In genomic region chr6:114071564-114071963, GRCm38 (mm10) we compare ENCODE assay signal across 8 mouse cellular contexts. TPM values are rescaled to one million over a fixed set of nuclear protein-coding genes. Genes with fewer than 3 reads are reported as not detected.
DNase-seq lines count a peak whose midpoint lies in the region; ATAC-seq and TF ChIP-seq lines count a peak whose summit lies in the region.

No protein-coding gene starts in this region.

- H3K4me1 ChIP-seq in heart, embryonic 10.5 days, result no peaks in the 10 kb centered on the region
- H3K4me1 ChIP-seq in lung, postnatal 0 days (ENCODE audit: insufficient read depth, low read depth, low read length), result no peaks in the 10 kb centered on the region
- H3K4me1 ChIP-seq in stomach, postnatal 0 days (replicated peaks; ENCODE audit: control insufficient read depth, insufficient read depth), result no peaks in the 10 kb centered on the region

- DNase-seq in heart, adult 8-10 months (ENCODE audit: low spot score), result peak; percentile 13
- no peak for DNase-seq in heart, embryonic 10.5 days (ENCODE audit: low spot score)
- peak; percentile 52 for DNase-seq in A20 (ENCODE audit: low read depth, low spot score)
- DNase-seq in adrenal gland, postnatal 36 days, result peak; percentile 54 to 65
- peak; percentile 63 for DNase-seq in embryo, embryonic 9.5 days (ENCODE audit: extremely low spot score)
- peak; percentile 36 for DNase-seq in kidney, adult 9 months
- DNase-seq in lung, postnatal 0 days (ENCODE audit: low spot score), result peak; percentile 29
- DNase-seq in stomach, postnatal 0 days (ENCODE audit: low spot score), result peak; percentile 53

- 11% methylated on average over 4 of the region's 4 CpGs for WGBS in heart, embryonic 10.5 days
- WGBS in lung, postnatal 0 days, result 6% methylated on average over 4 of the region's 4 CpGs
- 8% methylated on average over 4 of the region's 4 CpGs for WGBS in stomach, postnatal 0 days

- no peak overlapping the region for H3K9ac ChIP-seq in lung, postnatal 0 days (replicated peaks; ENCODE audit: low read depth)
- no peak overlapping the region for H3K9ac ChIP-seq in stomach, postnatal 0 days (ENCODE audit: low read length)

- peak; percentile 73 for TF ChIP-seq CTCF in lung, postnatal 0 days (IDR thresholded peaks at IDR 0.05)
- peak; percentile 81 for TF ChIP-seq CTCF in stomach, postnatal 0 days (IDR thresholded peaks at IDR 0.05; ENCODE audit: low read depth)

- no peak for ATAC-seq in lung, postnatal 0 days
- no peak for ATAC-seq in stomach, postnatal 0 days (ENCODE audit: low FRiP score, low TSS enrichment)

- no peak overlapping the region for H3K27ac ChIP-seq in heart, embryonic 10.5 days
- H3K27ac ChIP-seq in lung, postnatal 0 days (ENCODE audit: low read length), result no peak overlapping the region
- no peak overlapping the region for H3K27ac ChIP-seq in stomach, postnatal 0 days (replicated peaks)

- H3K9me3 ChIP-seq in heart, embryonic 10.5 days, result no peaks in the 10 kb centered on the region
- H3K9me3 ChIP-seq in lung, postnatal 0 days (ENCODE audit: low read length), result no peaks in the 10 kb centered on the region
- H3K9me3 ChIP-seq in stomach, postnatal 0 days (ENCODE audit: control insufficient read depth, low read length), result no peaks in the 10 kb centered on the region

- TF ChIP-seq EP300 in lung, postnatal 0 days (IDR thresholded peaks at IDR 0.05), result no peak
- no peak for TF ChIP-seq EP300 in stomach, postnatal 0 days (optimal IDR thresholded peaks at IDR 0.05)

- H3K36me3 ChIP-seq in heart, embryonic 10.5 days, result no peaks in the 10 kb centered on the region
- no peaks in the 10 kb centered on the region for H3K36me3 ChIP-seq in lung, postnatal 0 days (ENCODE audit: insufficient read depth, low read length)
- no peaks in the 10 kb centered on the region for H3K36me3 ChIP-seq in stomach, postnatal 0 days (ENCODE audit: control insufficient read depth, insufficient read depth, low read length)

- H3K4me2 ChIP-seq in lung, postnatal 0 days (replicated peaks; ENCODE audit: low read depth, low read length), result no peak overlapping the region
- no peak overlapping the region for H3K4me2 ChIP-seq in stomach, postnatal 0 days (replicated peaks; ENCODE audit: low read depth)

- H3K27me3 ChIP-seq in heart, embryonic 10.5 days (ENCODE audit: insufficient read depth, poor library complexity, severe bottlenecking), result peaks cover 32% of the 10 kb centered on the region
- no peaks in the 10 kb centered on the region for H3K27me3 ChIP-seq in lung, postnatal 0 days (replicated peaks; ENCODE audit: insufficient read depth, low read length)
- H3K27me3 ChIP-seq in stomach, postnatal 0 days (ENCODE audit: control insufficient read depth, insufficient read depth, low read length), result no peaks in the 10 kb centered on the region

- no peak overlapping the region for H3K4me3 ChIP-seq in heart, embryonic 10.5 days
- H3K4me3 ChIP-seq in lung, postnatal 0 days (ENCODE audit: low read depth, low read length), result no peak overlapping the region
- H3K4me3 ChIP-seq in stomach, postnatal 0 days (ENCODE audit: low read depth, low read length), result no peak overlapping the region

RNA-seq across cellular contexts. Expression of gene Atp2b2, which starts 29.2 kb away (rescaled TPM):
- total RNA-seq in heart, adult 8-10 months (2022), result 1 to 10 TPM; 1.0 to 3.0 (median 1.6) TPM
- 0.06 and 0.18 TPM in 2 replicates for polyA plus RNA-seq in heart, embryonic 10.5 days (2016; fragmentation: Nextera tagmentation; extraction: Ambion mirVana)
- total RNA-seq in adrenal gland, postnatal 36 days (2021), result 1 to 10 TPM; 3.9 to 6.1 TPM
- 0.63 and 2.1 TPM in 2 replicates for polyA plus RNA-seq in lung, postnatal 0 days (2015; fragmentation: Nextera tagmentation; extraction: Ambion mirVana)
- polyA plus RNA-seq in stomach, postnatal 0 days (2015; fragmentation: Nextera tagmentation; extraction: Ambion mirVana), result 0.33 and 0.35 TPM in 2 replicates

RNA-seq across cellular contexts. Expression of gene Slc6a11, which starts 59.5 kb away (rescaled TPM):
- total RNA-seq in heart, adult 8-10 months (2022), result not detected
- polyA plus RNA-seq in heart, embryonic 10.5 days (2016; fragmentation: Nextera tagmentation; extraction: Ambion mirVana), result 0.06 TPM in 1 of 2 replicates, not detected in the other
- under 1 TPM in 1 of 2 experiments, not detected in 1; 0.13 TPM for total RNA-seq in adrenal gland, postnatal 36 days (2021)
- polyA plus RNA-seq in lung, postnatal 0 days (2015; fragmentation: Nextera tagmentation; extraction: Ambion mirVana), result not detected in 2 replicates
- polyA plus RNA-seq in stomach, postnatal 0 days (2015; fragmentation: Nextera tagmentation; extraction: Ambion mirVana), result 0.35 TPM in 2 replicates
